Mouse (Mus musculus): Measurements from ENCODE around the gene Vash1.

Vash1 gene

GRCm38 (mm10) chr12:86724300-86724699 is 45.8 kb downstream of the Vash1 start:
- DNase-seq, result no peak

- no peak for DNase-seq
Observed at GRCm38 (mm10) chr12:86725706-86726105, 47.2 kb downstream of the Vash1 start.

DNA sequence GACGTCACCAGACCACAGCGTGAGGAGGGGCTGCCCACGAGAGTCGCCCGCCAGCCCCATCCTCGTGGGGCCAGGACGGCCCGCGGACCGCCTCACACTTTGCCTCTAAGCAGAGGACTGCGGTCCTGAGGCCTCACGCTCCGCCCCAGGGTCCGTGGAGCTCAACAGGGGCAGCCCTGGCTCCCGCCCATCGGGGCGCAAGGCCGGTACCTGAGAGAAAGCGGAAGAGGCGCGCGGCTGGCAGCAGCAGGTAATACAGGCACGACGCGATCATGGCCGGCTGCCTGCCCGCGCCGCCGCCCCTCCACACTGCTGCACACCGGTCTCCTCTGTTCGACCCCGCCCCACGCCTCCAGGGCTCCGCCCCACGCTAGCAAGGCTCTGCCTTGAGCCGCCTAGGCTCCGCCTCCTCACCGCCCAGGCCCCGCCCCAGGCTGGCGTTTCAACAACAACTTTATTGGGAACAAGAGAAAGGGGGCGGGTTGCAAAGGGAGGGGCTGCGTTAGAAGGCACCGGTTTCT is 47.7 kb downstream of the Vash1 start, which contains the start of gene Angel1:
Angel1 (minus strand) TSS at position 341 of the 521 bp plus-strand sequence.
- DNase-seq, result peak; percentile 98

- DNase-seq, result no peak
Observed at GRCm38 (mm10) chr12:86734319-86734810, 55.9 kb downstream of the Vash1 start, which contains the start of gene Lrrc74a. Gene Lrrc74a (plus strand): TSS chr12:86734369.

All from lung, postnatal 14 days (tissue).